Mouse (Mus musculus): ENCODE data around the gene 9130204L05Rik. TPM values are rescaled to one million over a fixed set of nuclear protein-coding genes. Genes with fewer than 3 reads are reported as not detected.

Gene 9130204L05Rik
- 0.58 and 1.2 TPM in 2 replicates for polyA plus RNA-seq (2012; rRNA removed)

DNA sequence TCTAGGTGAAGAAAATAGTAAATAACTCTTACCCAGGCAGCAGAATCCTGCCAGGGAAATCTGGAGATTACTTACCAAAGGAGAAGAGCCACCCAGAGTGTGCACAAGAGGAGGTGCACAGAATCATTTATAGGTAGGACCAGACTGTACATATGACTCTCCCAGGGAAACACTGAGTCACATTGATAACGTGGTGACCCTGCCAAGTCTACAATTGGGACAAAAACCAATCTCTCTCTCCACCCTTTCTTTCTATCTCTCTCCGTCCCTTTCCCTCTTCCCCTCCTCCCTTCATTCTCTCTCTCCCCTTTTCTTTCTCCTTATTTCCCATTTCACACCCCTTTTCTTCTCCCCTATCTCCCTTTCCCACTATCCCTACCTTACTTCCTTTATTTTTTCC is at the start of gene 9130204L05Rik:
9130204L05Rik (minus strand) TSS at position 101 of the 400 bp plus-strand sequence.
- TF ChIP-seq CTCF (IDR thresholded peaks at IDR 0.05; ENCODE audit: control insufficient read depth, insufficient read depth, insufficient replicate concordance, low read depth, low read length) (no peak), POLR2A (IDR thresholded peaks at IDR 0.05; ENCODE audit: control insufficient read depth, low read depth, low read length) (no peak)
- no peaks in the 10 kb centered on the region for H3K4me1 ChIP-seq (ENCODE audit: control insufficient read depth, insufficient read depth, low read length)
- no peak within 1 kb of the TSS for H3K27ac ChIP-seq (ENCODE audit: control insufficient read depth, insufficient read depth, low read depth, low read length)
- no peak within 1 kb of the TSS for H3K4me3 ChIP-seq (ENCODE audit: control insufficient read depth, low read depth, low read length)
- no peaks in the 10 kb centered on the region for H3K27me3 ChIP-seq (ENCODE audit: control insufficient read depth, insufficient read depth, low read length)
- no peaks in the 10 kb centered on the region for H3K36me3 ChIP-seq (ENCODE audit: control insufficient read depth, insufficient read depth, low read length)

DNA sequence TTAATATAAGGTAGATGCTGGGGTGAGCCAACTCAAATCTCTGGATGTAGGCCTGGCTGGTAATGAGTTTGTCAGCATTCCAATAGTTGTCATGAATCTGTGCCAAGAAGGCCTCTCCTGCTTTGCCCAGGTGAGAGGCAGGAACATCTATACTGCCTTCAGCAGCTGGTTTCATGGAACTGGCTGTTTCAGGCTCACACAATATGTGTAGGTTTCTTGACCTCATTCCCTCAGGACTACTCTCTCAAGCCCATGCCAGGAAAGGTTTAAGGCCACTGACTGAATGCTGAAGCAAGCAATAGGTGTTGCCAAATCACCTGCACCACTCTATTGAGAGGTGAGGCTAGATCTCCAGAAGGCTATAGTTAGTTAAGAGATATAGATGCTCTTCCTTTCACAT is 18.1 kb upstream of the 9130204L05Rik start:
- H3K4me1 ChIP-seq (ENCODE audit: control insufficient read depth, insufficient read depth, low read length) = no peaks in the 10 kb centered on the region
- H3K4me3 ChIP-seq (ENCODE audit: control insufficient read depth, low read depth, low read length) = no peak overlapping the region
- no peaks in the 10 kb centered on the region for H3K36me3 ChIP-seq (ENCODE audit: control insufficient read depth, insufficient read depth, low read length)
- no peaks in the 10 kb centered on the region for H3K27me3 ChIP-seq (ENCODE audit: control insufficient read depth, insufficient read depth, low read length)
- no peak overlapping the region for H3K27ac ChIP-seq (ENCODE audit: control insufficient read depth, insufficient read depth, low read depth, low read length)
- TF ChIP-seq POLR2A (IDR thresholded peaks at IDR 0.05; ENCODE audit: control insufficient read depth, low read depth, low read length) = no peak
- TF ChIP-seq CTCF (IDR thresholded peaks at IDR 0.05; ENCODE audit: control insufficient read depth, insufficient read depth, insufficient replicate concordance, low read depth, low read length) = no peak

DNA sequence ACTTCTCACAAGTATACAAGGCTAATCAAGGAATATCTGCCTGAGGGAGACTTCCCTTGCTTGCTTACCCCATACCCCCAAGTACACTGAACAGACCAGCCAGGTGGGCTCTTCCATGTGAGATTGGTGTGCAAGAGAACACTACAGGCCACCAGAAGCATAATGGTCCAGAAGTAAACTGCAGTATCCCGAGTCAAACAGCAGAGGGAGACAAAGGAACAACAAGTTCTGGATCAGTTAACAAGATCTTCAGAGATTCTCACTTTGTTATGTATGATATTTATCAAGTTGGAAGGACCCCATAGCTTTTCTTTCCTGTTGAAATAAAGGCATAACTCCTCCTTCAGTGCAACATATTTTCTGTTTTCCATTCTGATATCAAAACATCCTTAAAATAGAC is 31.4 kb downstream of the 9130204L05Rik start:
- H3K36me3 ChIP-seq (ENCODE audit: control insufficient read depth, insufficient read depth, low read length) = no peaks in the 10 kb centered on the region
- H3K4me3 ChIP-seq (ENCODE audit: control insufficient read depth, low read depth, low read length) = no peak overlapping the region
- no peaks in the 10 kb centered on the region for H3K27me3 ChIP-seq (ENCODE audit: control insufficient read depth, insufficient read depth, low read length)
- TF ChIP-seq POLR2A (IDR thresholded peaks at IDR 0.05; ENCODE audit: control insufficient read depth, low read depth, low read length) (no peak), CTCF (IDR thresholded peaks at IDR 0.05; ENCODE audit: control insufficient read depth, insufficient read depth, insufficient replicate concordance, low read depth, low read length) (no peak)
- no peak overlapping the region for H3K27ac ChIP-seq (ENCODE audit: control insufficient read depth, insufficient read depth, low read depth, low read length)
- H3K4me1 ChIP-seq (ENCODE audit: control insufficient read depth, insufficient read depth, low read length) = no peaks in the 10 kb centered on the region

DNA sequence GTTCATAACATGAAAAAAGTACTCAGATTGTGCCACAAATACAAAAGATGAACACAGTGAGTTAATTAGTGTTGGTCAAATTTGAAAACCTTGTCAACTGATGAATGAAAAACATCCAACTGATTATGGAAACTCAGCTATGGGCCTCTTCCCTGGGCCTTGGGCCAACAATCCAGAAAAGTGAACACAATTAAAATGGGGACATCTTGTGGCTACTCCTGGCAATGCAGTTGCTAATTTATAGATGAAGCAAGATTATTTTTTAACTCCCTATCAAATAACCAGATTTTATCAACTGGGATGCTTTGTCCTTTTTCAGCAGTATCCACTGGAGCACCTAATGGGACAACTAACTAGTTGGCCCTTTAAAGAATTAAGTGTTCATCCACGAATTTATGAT is 37.9 kb downstream of the 9130204L05Rik start:
- TF ChIP-seq POLR2A (IDR thresholded peaks at IDR 0.05; ENCODE audit: control insufficient read depth, low read depth, low read length) (no peak), CTCF (IDR thresholded peaks at IDR 0.05; ENCODE audit: control insufficient read depth, insufficient read depth, insufficient replicate concordance, low read depth, low read length) (no peak)
- no peaks in the 10 kb centered on the region for H3K4me1 ChIP-seq (ENCODE audit: control insufficient read depth, insufficient read depth, low read length)

More for the DNA sequence above, 37.9 kb downstream of the 9130204L05Rik start:
- no peaks in the 10 kb centered on the region for H3K36me3 ChIP-seq (ENCODE audit: control insufficient read depth, insufficient read depth, low read length)
- no peak overlapping the region for H3K4me3 ChIP-seq (ENCODE audit: control insufficient read depth, low read depth, low read length)
- no peaks in the 10 kb centered on the region for H3K27me3 ChIP-seq (ENCODE audit: control insufficient read depth, insufficient read depth, low read length)
- no peak overlapping the region for H3K27ac ChIP-seq (ENCODE audit: control insufficient read depth, insufficient read depth, low read depth, low read length)

Data from testis, adult 2 months (tissue).